Mouse (Mus musculus): ENCODE data around the gene Jagn1. TPM values are rescaled to one million over a fixed set of nuclear protein-coding genes. Genes with fewer than 3 reads are reported as not detected.

Jagn1 gene
- polyA plus RNA-seq, 1 experiment from 2014 or later = 61.1 TPM

GRCm38 (mm10) chr6:113457952-113458534 is 15.7 kb downstream of the Jagn1 start, which contains the start of gene Il17re:
TSS of gene Il17re (plus strand) at chr6:113458484.
- no peak within 1 kb of the TSS for H3K4me2 ChIP-seq
- no peak within 1 kb of the TSS for H3K4me3 ChIP-seq
- no peak within 1 kb of the TSS; the same call in 1 of the 2 replicates for H3K9ac ChIP-seq
- no peaks in the 10 kb centered on the region for H3K36me3 ChIP-seq
- ATAC-seq (ENCODE audit: insufficient number of reproducible peaks, low FRiP score) = no peak
- no peaks in the 10 kb centered on the region for H3K27me3 ChIP-seq (replicated peaks)
- no peak within 1 kb of the TSS for H3K27ac ChIP-seq (ENCODE audit: poor library complexity, severe bottlenecking)
- H3K9me3 ChIP-seq (replicated peaks) = no peaks in the 10 kb centered on the region
- WGBS = 54% methylated on average over 10 of the region's 10 CpGs
- no peaks in the 10 kb centered on the region for H3K4me1 ChIP-seq (replicated peaks)

GRCm38 (mm10) chr6:113458635-113459034 is 16.3 kb downstream of the Jagn1 start:
- H3K27me3 ChIP-seq (replicated peaks) = no peaks in the 10 kb centered on the region
- H3K27ac ChIP-seq (ENCODE audit: poor library complexity, severe bottlenecking) = no peak overlapping the region
- H3K4me2 ChIP-seq = no peak overlapping the region
- no peaks in the 10 kb centered on the region for H3K4me1 ChIP-seq (replicated peaks)
- no peaks in the 10 kb centered on the region for H3K9me3 ChIP-seq (replicated peaks)
- 54% methylated on average over 10 of the region's 10 CpGs for WGBS
- no peak for ATAC-seq (ENCODE audit: insufficient number of reproducible peaks, low FRiP score)
- no peak overlapping the region; the same call in 1 of the 2 replicates for H3K9ac ChIP-seq
- H3K36me3 ChIP-seq = no peaks in the 10 kb centered on the region
- no peak overlapping the region for H3K4me3 ChIP-seq

DNA sequence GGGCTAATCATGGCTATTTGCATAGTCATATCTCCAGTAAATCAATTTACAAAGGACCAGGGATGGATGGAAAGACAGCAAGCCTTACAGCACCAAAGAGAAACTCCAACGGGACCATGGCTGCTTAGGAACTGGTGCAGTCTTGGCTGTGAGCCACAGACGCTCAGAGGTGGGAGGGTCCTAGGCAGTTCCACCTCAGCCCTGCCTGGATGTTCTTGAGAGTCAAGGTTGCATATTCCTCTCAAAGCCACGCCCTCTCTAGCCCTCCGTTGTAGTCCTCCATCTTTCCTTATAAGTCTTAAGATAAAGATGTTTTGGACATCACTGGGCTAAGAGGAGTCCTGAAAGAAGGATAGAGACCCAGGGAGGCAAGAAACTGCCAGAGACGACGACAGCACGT is 21.7 kb downstream of the Jagn1 start:
- no peak for ATAC-seq (ENCODE audit: insufficient number of reproducible peaks, low FRiP score)
- no peaks in the 10 kb centered on the region for H3K36me3 ChIP-seq
- H3K9me3 ChIP-seq (replicated peaks) = no peaks in the 10 kb centered on the region
- H3K4me3 ChIP-seq = no peak overlapping the region
- no peak overlapping the region for H3K27ac ChIP-seq (ENCODE audit: poor library complexity, severe bottlenecking)
- WGBS = 61% methylated on average over 7 of the region's 7 CpGs
- peaks cover 39% of the 10 kb centered on the region; the same call in 1 of the 2 replicates for H3K27me3 ChIP-seq (replicated peaks)
- no peak overlapping the region for H3K4me2 ChIP-seq
- H3K9ac ChIP-seq = no peak overlapping the region
- no peaks in the 10 kb centered on the region; the same call in 1 of the 2 replicates for H3K4me1 ChIP-seq (replicated peaks)

DNA sequence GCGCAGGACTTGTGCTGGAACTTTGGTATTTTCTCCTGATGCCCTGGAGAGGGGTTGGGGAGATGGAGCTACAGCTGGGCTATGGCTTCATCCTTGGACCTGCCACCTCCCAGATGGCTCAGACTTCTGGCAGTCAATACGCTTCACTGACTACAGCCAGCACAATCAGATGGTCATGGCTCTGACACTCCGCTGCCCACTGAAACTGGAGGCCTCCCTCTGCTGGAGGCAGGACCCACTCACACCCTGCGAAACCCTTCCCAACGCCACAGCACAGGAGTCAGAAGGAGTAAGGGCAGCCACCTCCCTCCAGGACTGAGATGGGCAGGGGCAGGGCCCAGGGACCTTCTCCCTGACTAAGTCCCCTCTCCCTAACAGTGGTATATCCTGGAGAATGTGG is 23.2 kb downstream of the Jagn1 start:
- no peaks in the 10 kb centered on the region for H3K36me3 ChIP-seq
- no peak overlapping the region for H3K4me3 ChIP-seq
- 48% methylated on average over 5 of the region's 5 CpGs for WGBS
- H3K27ac ChIP-seq (ENCODE audit: poor library complexity, severe bottlenecking) = no peak overlapping the region
- H3K4me1 ChIP-seq (replicated peaks) = peaks cover 12% of the 10 kb centered on the region
- H3K9me3 ChIP-seq (replicated peaks) = no peaks in the 10 kb centered on the region
- H3K27me3 ChIP-seq (replicated peaks) = peaks cover 49% of the 10 kb centered on the region
- ATAC-seq (ENCODE audit: insufficient number of reproducible peaks, low FRiP score) = no peak
- no peak overlapping the region for H3K4me2 ChIP-seq
- H3K9ac ChIP-seq = no peak overlapping the region

DNA sequence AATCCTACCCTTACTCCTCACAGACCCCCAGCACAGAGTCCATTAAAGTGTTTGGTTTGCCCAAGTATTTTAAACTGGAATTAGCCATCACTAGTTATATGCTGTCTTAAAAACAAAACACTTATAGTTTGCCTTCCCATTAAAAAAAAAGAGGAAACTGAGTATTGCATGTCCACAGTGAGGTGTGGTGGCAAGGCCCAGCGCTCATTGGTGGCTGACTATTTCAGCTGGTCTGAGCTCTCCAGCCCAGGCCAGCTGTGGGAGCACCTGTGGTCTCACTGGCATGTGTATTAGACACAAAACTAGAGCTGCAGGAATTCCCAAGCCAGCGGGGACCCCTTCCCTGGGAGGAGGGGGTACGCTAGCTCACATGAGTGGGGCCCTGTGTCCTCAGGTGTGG is 26.1 kb downstream of the Jagn1 start:
- H3K4me2 ChIP-seq = no peak overlapping the region
- H3K4me3 ChIP-seq = no peak overlapping the region
- no peak for ATAC-seq (ENCODE audit: insufficient number of reproducible peaks, low FRiP score)
- H3K27me3 ChIP-seq (replicated peaks) = peaks cover 67% of the 10 kb centered on the region
- H3K36me3 ChIP-seq = no peaks in the 10 kb centered on the region
- H3K9ac ChIP-seq = no peak overlapping the region
- no peak overlapping the region for H3K27ac ChIP-seq (ENCODE audit: poor library complexity, severe bottlenecking)
- 62% methylated on average over 3 of the region's 3 CpGs for WGBS
- no peaks in the 10 kb centered on the region for H3K9me3 ChIP-seq (replicated peaks)
- peaks cover 31% of the 10 kb centered on the region for H3K4me1 ChIP-seq (replicated peaks)

DNA sequence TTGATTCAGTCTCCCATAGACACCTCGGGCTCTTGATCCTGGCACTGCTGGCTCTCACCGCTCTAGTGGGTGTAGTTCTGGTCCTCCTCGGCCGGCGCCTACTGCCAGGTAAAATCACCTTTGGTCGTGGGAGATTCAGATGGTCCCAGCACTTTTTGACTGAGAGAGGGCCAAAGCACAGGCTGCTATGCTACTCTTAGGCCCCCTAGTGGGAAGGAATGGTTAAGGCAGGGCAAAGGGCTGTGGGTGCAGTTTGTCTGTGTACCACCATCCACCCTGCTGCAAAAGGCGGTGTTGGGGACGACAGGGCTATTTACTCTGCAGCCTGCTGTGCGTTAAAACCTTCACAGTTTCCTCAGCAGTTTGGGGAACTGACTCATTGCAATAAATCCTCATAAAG is 26.7 kb downstream of the Jagn1 start:
- peak overlapping the region; percentile 45 for H3K4me3 ChIP-seq
- H3K27ac ChIP-seq (ENCODE audit: poor library complexity, severe bottlenecking) = no peak overlapping the region
- ATAC-seq (ENCODE audit: insufficient number of reproducible peaks, low FRiP score) = no peak
- H3K9me3 ChIP-seq (replicated peaks) = no peaks in the 10 kb centered on the region
- peak overlapping the region; percentile 81 for H3K4me2 ChIP-seq
- H3K36me3 ChIP-seq = no peaks in the 10 kb centered on the region
- WGBS = 10% methylated on average over 9 of the region's 9 CpGs
- H3K9ac ChIP-seq = peak overlapping the region; percentile 59
- H3K27me3 ChIP-seq (replicated peaks) = peaks cover 64% of the 10 kb centered on the region
- H3K4me1 ChIP-seq (replicated peaks) = peaks cover 31% of the 10 kb centered on the region

DNA sequence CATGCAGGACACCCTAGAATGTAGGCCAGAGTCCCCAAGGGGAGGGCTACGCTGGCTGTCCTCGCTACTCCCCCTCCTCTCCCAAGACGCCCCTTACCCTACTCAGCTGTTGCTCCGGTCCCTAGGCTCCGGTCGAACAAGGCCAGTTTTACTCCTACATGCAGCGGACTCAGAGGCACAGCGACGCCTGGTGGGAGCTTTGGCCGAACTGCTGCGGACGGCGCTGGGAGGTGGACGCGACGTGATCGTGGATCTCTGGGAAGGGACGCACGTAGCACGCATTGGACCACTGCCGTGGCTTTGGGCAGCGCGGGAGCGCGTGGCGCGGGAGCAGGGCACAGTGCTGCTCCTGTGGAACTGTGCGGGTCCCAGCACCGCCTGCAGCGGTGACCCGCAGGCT is 27.1 kb downstream of the Jagn1 start:
- Histone ChIP-seq H3K4me3 (peak overlapping the region; percentile 45), H3K36me3 (no peaks in the 10 kb centered on the region), H3K9ac (peak overlapping the region; percentile 59), H3K4me1 (replicated peaks) (peaks cover 31% of the 10 kb centered on the region), H3K9me3 (replicated peaks) (no peaks in the 10 kb centered on the region), H3K4me2 (peak overlapping the region; percentile 81), H3K27me3 (replicated peaks) (peaks cover 64% of the 10 kb centered on the region), H3K27ac (ENCODE audit: poor library complexity, severe bottlenecking) (no peak overlapping the region)
- WGBS = 2% methylated on average over 31 of the region's 31 CpGs
- ATAC-seq (ENCODE audit: insufficient number of reproducible peaks, low FRiP score) = peak; percentile 54

GRCm38 (mm10) chr6:113471297-113471936 is 29.0 kb downstream of the Jagn1 start, which contains the start of gene Il17rc:
TSS of gene Il17rc (plus strand) at chr6:113471427.
- WGBS = 18% methylated on average over 12 of the region's 12 CpGs
- Histone ChIP-seq H3K4me2 (peak within 1 kb of the TSS; percentile 69), H3K36me3 (no peaks in the 10 kb centered on the region), H3K4me3 (peak within 1 kb of the TSS; percentile 39), H3K4me1 (replicated peaks) (peaks cover 31% of the 10 kb centered on the region), H3K27ac (ENCODE audit: poor library complexity, severe bottlenecking) (no peak within 1 kb of the TSS), H3K27me3 (replicated peaks) (peaks cover 51% of the 10 kb centered on the region), H3K9me3 (replicated peaks) (no peaks in the 10 kb centered on the region), H3K9ac (peak within 1 kb of the TSS; percentile 73)
- ATAC-seq (ENCODE audit: insufficient number of reproducible peaks, low FRiP score) = no peak

DNA sequence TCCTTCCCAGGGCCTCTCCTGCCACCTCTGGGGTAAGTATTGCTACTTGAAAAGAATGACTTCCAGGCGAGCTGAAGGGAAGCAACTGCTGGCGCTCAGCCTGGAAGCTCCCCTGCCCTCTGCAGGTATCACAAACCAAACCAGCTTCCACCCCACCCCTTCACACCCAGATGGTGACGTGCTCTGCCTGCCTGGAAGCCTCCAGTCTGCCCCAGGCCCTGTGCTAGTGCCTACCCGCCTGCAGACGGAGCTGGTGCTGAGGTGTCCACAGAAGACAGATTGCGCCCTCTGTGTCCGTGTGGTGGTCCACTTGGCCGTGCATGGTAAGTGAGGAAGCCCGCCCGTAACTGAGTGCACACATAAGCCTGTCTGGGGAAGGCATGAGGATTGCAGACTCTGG is 29.7 kb downstream of the Jagn1 start:
- Histone ChIP-seq H3K36me3 (no peaks in the 10 kb centered on the region), H3K4me3 (no peak overlapping the region), H3K9ac (no peak overlapping the region), H3K4me2 (peak overlapping the region; percentile 69; the same call in 1 of the 2 replicates), H3K9me3 (replicated peaks) (no peaks in the 10 kb centered on the region), H3K4me1 (replicated peaks) (peaks cover 31% of the 10 kb centered on the region), H3K27me3 (replicated peaks) (peaks cover 52% of the 10 kb centered on the region), H3K27ac (ENCODE audit: poor library complexity, severe bottlenecking) (no peak overlapping the region)
- 61% methylated on average over 10 of the region's 10 CpGs for WGBS
- no peak for ATAC-seq (ENCODE audit: insufficient number of reproducible peaks, low FRiP score)

- H3K36me3 ChIP-seq = no peaks in the 10 kb centered on the region
- H3K4me2 ChIP-seq = no peak overlapping the region
- ATAC-seq (ENCODE audit: insufficient number of reproducible peaks, low FRiP score) = no peak
- H3K27me3 ChIP-seq (replicated peaks) = peaks cover 45% of the 10 kb centered on the region
- no peak overlapping the region for H3K27ac ChIP-seq (ENCODE audit: poor library complexity, severe bottlenecking)
- 77% methylated on average over 2 of the region's 2 CpGs for WGBS
- H3K4me1 ChIP-seq (replicated peaks) = peaks cover 31% of the 10 kb centered on the region
- no peaks in the 10 kb centered on the region for H3K9me3 ChIP-seq (replicated peaks)
- no peak overlapping the region for H3K9ac ChIP-seq
- no peak overlapping the region for H3K4me3 ChIP-seq
Observed at GRCm38 (mm10) chr6:113473246-113473645, 30.9 kb downstream of the Jagn1 start.

- H3K4me3 ChIP-seq = no peak overlapping the region
- no peak overlapping the region for H3K9ac ChIP-seq
- H3K27ac ChIP-seq (ENCODE audit: poor library complexity, severe bottlenecking) = no peak overlapping the region
- ATAC-seq (ENCODE audit: insufficient number of reproducible peaks, low FRiP score) = no peak
- H3K36me3 ChIP-seq = no peaks in the 10 kb centered on the region
- peaks cover 31% of the 10 kb centered on the region for H3K4me1 ChIP-seq (replicated peaks)
- WGBS = 57% methylated on average over 6 of the region's 6 CpGs
- no peaks in the 10 kb centered on the region for H3K9me3 ChIP-seq (replicated peaks)
- peaks cover 45% of the 10 kb centered on the region for H3K27me3 ChIP-seq (replicated peaks)
- H3K4me2 ChIP-seq = no peak overlapping the region
Observed at GRCm38 (mm10) chr6:113473715-113474114, 31.3 kb downstream of the Jagn1 start.

All from heart, embryonic 12.5 days (tissue).